Comparison of ENCODE assay signal across 21 mouse cellular contexts in the genomic region with DNA sequence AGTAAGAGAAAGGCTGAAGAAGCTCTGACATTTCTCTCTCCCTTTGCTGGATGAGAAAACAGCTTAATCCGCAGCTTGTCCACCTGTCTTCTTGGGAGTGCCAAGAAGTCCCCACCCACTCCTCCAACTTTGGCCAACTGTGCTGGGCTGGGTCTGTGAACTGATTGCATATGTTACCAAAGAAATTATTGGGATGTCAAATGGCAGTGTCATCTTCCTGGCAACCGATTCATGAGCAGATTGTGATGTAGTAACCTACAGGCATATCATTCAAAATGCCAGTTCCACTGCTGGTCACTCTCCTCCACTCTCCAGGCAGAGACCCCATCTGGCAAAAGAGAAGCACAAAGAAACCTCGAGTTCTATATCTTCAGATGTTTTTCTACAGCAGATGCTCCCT.
DNase-seq lines count a peak whose midpoint lies in the region; ATAC-seq and TF ChIP-seq lines count a peak whose summit lies in the region.
"Had no signal": no experiment of that assay in that cellular context is flagged by ENCODE, and none has a peak within 500 bp of the region (broad histone marks: within the 10 kb centered on the region; RNA-seq: fewer than 3 reads in every experiment).

No protein-coding gene starts in this region.

- H3K9ac ChIP-seq in hindbrain, embryonic 16.5 days (ENCODE audit: low read depth, low read length), result no peak overlapping the region
- no peak overlapping the region for H3K9ac ChIP-seq in hindbrain, embryonic 13.5 days
- no peak overlapping the region for H3K9ac ChIP-seq in midbrain, postnatal 0 days (replicated peaks; ENCODE audit: low read length, poor library complexity, severe bottlenecking)
- no peak overlapping the region for H3K9ac ChIP-seq in midbrain, embryonic 13.5 days (replicated peaks)
- H3K9ac ChIP-seq in kidney, embryonic 16.5 days (replicated peaks; ENCODE audit: low read length), result no peak overlapping the region
- H3K9ac ChIP-seq: liver, postnatal 0 days; midbrain, embryonic 15.5 days; stomach, embryonic 15.5 days had no signal

- WGBS in hindbrain, embryonic 16.5 days, result 67% methylated on average over 3 of the region's 3 CpGs
- WGBS in hindbrain, embryonic 13.5 days, result 72% methylated on average over 3 of the region's 3 CpGs
- WGBS in midbrain, postnatal 0 days, result 93% methylated on average over 3 of the region's 3 CpGs
- 82% methylated on average over 3 of the region's 3 CpGs for WGBS in midbrain, embryonic 13.5 days
- 10% methylated on average over 3 of the region's 3 CpGs for WGBS in cerebellum, adult 2 months
- WGBS in kidney, embryonic 16.5 days, result 85% methylated on average over 3 of the region's 3 CpGs

- no peak for TF ChIP-seq POLR2A in cerebellum, adult 2 months (IDR thresholded peaks at IDR 0.05; ENCODE audit: borderline replicate concordance, insufficient read depth, low read length)

- peak; percentile 81 for ATAC-seq in hindbrain, embryonic 16.5 days
- no peak for ATAC-seq in hindbrain, embryonic 13.5 days (ENCODE audit: low FRiP score)
- peak; percentile 34; the same call in 1 of the 2 replicates for ATAC-seq in midbrain, postnatal 0 days (ENCODE audit: low FRiP score)
- ATAC-seq in midbrain, embryonic 13.5 days, result no peak; the same call in 1 of the 2 replicates
- ATAC-seq in kidney, embryonic 16.5 days (ENCODE audit: low FRiP score, low TSS enrichment), result no peak
- ATAC-seq: liver, postnatal 0 days; midbrain, embryonic 15.5 days had no signal

- no peaks in the 10 kb centered on the region for H3K4me1 ChIP-seq in hindbrain, embryonic 16.5 days (ENCODE audit: control insufficient read depth, insufficient read depth, low read depth, low read length)
- no peaks in the 10 kb centered on the region for H3K4me1 ChIP-seq in hindbrain, embryonic 13.5 days (replicated peaks)
- no peaks in the 10 kb centered on the region for H3K4me1 ChIP-seq in midbrain, postnatal 0 days (ENCODE audit: insufficient read depth, low read length)
- no peaks in the 10 kb centered on the region for H3K4me1 ChIP-seq in midbrain, embryonic 13.5 days (replicated peaks)
- H3K4me1 ChIP-seq in cerebellum, adult 2 months (ENCODE audit: control insufficient read depth, insufficient read depth, low read length), result no peaks in the 10 kb centered on the region
- H3K4me1 ChIP-seq in kidney, embryonic 16.5 days (ENCODE audit: insufficient read depth, low read length), result no peaks in the 10 kb centered on the region
- H3K4me1 ChIP-seq: limb, embryonic 10.5 days; megakaryocyte, embryonic 14.5 days; midbrain, embryonic 15.5 days; stomach, embryonic 15.5 days had no signal

- no peaks in the 10 kb centered on the region for H3K9me3 ChIP-seq in hindbrain, embryonic 16.5 days (ENCODE audit: control insufficient read depth, low read length)
- no peaks in the 10 kb centered on the region for H3K9me3 ChIP-seq in hindbrain, embryonic 13.5 days
- no peaks in the 10 kb centered on the region for H3K9me3 ChIP-seq in midbrain, postnatal 0 days (ENCODE audit: low read length)
- H3K9me3 ChIP-seq in midbrain, embryonic 13.5 days, result no peaks in the 10 kb centered on the region
- no peaks in the 10 kb centered on the region for H3K9me3 ChIP-seq in kidney, embryonic 16.5 days (ENCODE audit: low read length)
- H3K9me3 ChIP-seq: limb, embryonic 10.5 days; midbrain, embryonic 15.5 days; stomach, embryonic 15.5 days had no signal

- no peaks in the 10 kb centered on the region for H3K27me3 ChIP-seq in hindbrain, embryonic 16.5 days (replicated peaks; ENCODE audit: control insufficient read depth, insufficient read depth, low read length)
- H3K27me3 ChIP-seq in hindbrain, embryonic 13.5 days, result no peaks in the 10 kb centered on the region
- H3K27me3 ChIP-seq in midbrain, postnatal 0 days (ENCODE audit: insufficient read depth, low read length), result no peaks in the 10 kb centered on the region
- no peaks in the 10 kb centered on the region for H3K27me3 ChIP-seq in midbrain, embryonic 13.5 days
- H3K27me3 ChIP-seq in cerebellum, adult 2 months (ENCODE audit: control insufficient read depth, insufficient read depth, low read length), result no peaks in the 10 kb centered on the region
- H3K27me3 ChIP-seq in kidney, embryonic 16.5 days (ENCODE audit: insufficient read depth, low read length), result no peaks in the 10 kb centered on the region
- H3K27me3 ChIP-seq: megakaryocyte, embryonic 14.5 days; midbrain, embryonic 15.5 days; stomach, embryonic 15.5 days had no signal

- no peak overlapping the region for H3K4me2 ChIP-seq in hindbrain, embryonic 16.5 days (ENCODE audit: low read length)
- H3K4me2 ChIP-seq in hindbrain, embryonic 13.5 days, result no peak overlapping the region
- H3K4me2 ChIP-seq in midbrain, postnatal 0 days (ENCODE audit: low read depth, low read length, poor library complexity, severe bottlenecking), result no peak overlapping the region
- no peak overlapping the region for H3K4me2 ChIP-seq in midbrain, embryonic 13.5 days (replicated peaks)
- H3K4me2 ChIP-seq in kidney, embryonic 16.5 days (replicated peaks; ENCODE audit: low read depth, low read length), result no peak overlapping the region
- H3K4me2 ChIP-seq: heart, embryonic 11.5 days; midbrain, embryonic 15.5 days; stomach, embryonic 15.5 days had no signal

- TF ChIP-seq CTCF in midbrain, postnatal 0 days (IDR thresholded peaks at IDR 0.05), result no peak
- TF ChIP-seq CTCF in cerebellum, adult 2 months (IDR thresholded peaks at IDR 0.05; ENCODE audit: borderline replicate concordance, insufficient read depth, low read depth, low read length), result no peak

- DNase-seq in midbrain, postnatal 0 days (ENCODE audit: low spot score), result peak; percentile 86
- DNase-seq in cerebellum, adult 2 months, result peak; percentile 22 to 74
- DNase-seq in cerebellum, postnatal 36 days, result peak; percentile 37 to 41
- no peak for DNase-seq in testis, postnatal 14 days (ENCODE audit: low spot score)
- DNase-seq: adrenal gland, adult 8-10 months; gastrocnemius, adult 2 months; heart, postnatal 10 days; kidney, adult 8-10 months; kidney, postnatal 25 days; liver, postnatal 0 days; lung, postnatal 14 days; thymus, adult 2 months had no signal

- no peak overlapping the region for H3K27ac ChIP-seq in hindbrain, embryonic 16.5 days (ENCODE audit: low read depth, low read length)
- no peak overlapping the region for H3K27ac ChIP-seq in hindbrain, embryonic 13.5 days
- no peak overlapping the region for H3K27ac ChIP-seq in midbrain, postnatal 0 days (ENCODE audit: low read depth, low read length)
- no peak overlapping the region for H3K27ac ChIP-seq in midbrain, embryonic 13.5 days
- no peak overlapping the region for H3K27ac ChIP-seq in cerebellum, adult 2 months (ENCODE audit: insufficient read depth, low read length)
- H3K27ac ChIP-seq in kidney, embryonic 16.5 days (ENCODE audit: low read length), result no peak overlapping the region
- H3K27ac ChIP-seq: gastrocnemius, adult 2 months; limb, embryonic 10.5 days; midbrain, embryonic 15.5 days; stomach, embryonic 15.5 days had no signal

- no peak overlapping the region for H3K4me3 ChIP-seq in hindbrain, embryonic 16.5 days (ENCODE audit: low read length)
- no peak overlapping the region for H3K4me3 ChIP-seq in hindbrain, embryonic 13.5 days
- H3K4me3 ChIP-seq in midbrain, postnatal 0 days (ENCODE audit: low read depth, low read length), result no peak overlapping the region
- no peak overlapping the region for H3K4me3 ChIP-seq in midbrain, embryonic 13.5 days (replicated peaks)
- H3K4me3 ChIP-seq in cerebellum, adult 2 months (replicated peaks; ENCODE audit: insufficient read depth, low read depth, low read length), result no peak overlapping the region
- no peak overlapping the region for H3K4me3 ChIP-seq in kidney, embryonic 16.5 days (ENCODE audit: low read length)
- H3K4me3 ChIP-seq: gastrocnemius, adult 2 months; limb, embryonic 10.5 days; megakaryocyte, embryonic 14.5 days; midbrain, embryonic 15.5 days; stomach, embryonic 15.5 days had no signal

- H3K36me3 ChIP-seq in hindbrain, embryonic 16.5 days (ENCODE audit: control insufficient read depth, insufficient read depth, low read length), result no peaks in the 10 kb centered on the region
- H3K36me3 ChIP-seq in hindbrain, embryonic 13.5 days, result no peaks in the 10 kb centered on the region
- no peaks in the 10 kb centered on the region for H3K36me3 ChIP-seq in midbrain, postnatal 0 days (ENCODE audit: insufficient read depth, low read length)
- H3K36me3 ChIP-seq in midbrain, embryonic 13.5 days, result no peaks in the 10 kb centered on the region
- no peaks in the 10 kb centered on the region for H3K36me3 ChIP-seq in kidney, embryonic 16.5 days (ENCODE audit: insufficient read depth, low read length)
- H3K36me3 ChIP-seq: limb, embryonic 10.5 days; midbrain, embryonic 15.5 days; stomach, embryonic 15.5 days had no signal

Comparison
In these comparisons a context has a peak if more than half of its experiments do, and no peak if none do; other contexts are left out.
1. ATAC-seq: peak in hindbrain, embryonic 16.5 days (single experiment) and midbrain, postnatal 0 days (single experiment); none in hindbrain, embryonic 13.5 days (single experiment), midbrain, embryonic 13.5 days (single experiment) and kidney, embryonic 16.5 days (single experiment).